Mouse (Mus musculus): ENCODE measurements around the gene Ablim2. TPM values are rescaled to one million over a fixed set of nuclear protein-coding genes. Genes with fewer than 3 reads are reported as not detected.

Gene Ablim2
- polyA plus RNA-seq, 2 experiments = 0.16 TPM; not detected in 1

DNA sequence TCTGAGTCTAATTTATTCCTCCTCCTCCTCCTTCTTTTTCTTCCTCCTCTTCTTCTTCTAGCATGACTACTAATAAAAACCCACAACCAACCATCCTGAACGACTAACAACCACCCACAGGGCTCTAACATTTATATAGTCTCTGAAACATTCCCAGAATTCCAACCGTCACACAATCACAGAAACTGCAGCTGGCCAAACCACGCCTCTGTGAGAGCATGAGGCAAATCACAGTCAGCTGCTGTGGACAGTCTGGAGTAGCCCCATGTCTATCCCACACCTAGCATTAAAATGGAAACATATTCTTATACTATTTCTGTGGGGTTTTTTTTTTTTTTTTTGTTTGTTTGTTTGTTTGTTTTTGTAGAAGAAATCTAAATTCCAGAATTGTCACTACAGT lies 8.3 kb upstream of the Ablim2 start:
- no peak overlapping the region for H3K4me2 ChIP-seq (ENCODE audit: low read depth)

DNA sequence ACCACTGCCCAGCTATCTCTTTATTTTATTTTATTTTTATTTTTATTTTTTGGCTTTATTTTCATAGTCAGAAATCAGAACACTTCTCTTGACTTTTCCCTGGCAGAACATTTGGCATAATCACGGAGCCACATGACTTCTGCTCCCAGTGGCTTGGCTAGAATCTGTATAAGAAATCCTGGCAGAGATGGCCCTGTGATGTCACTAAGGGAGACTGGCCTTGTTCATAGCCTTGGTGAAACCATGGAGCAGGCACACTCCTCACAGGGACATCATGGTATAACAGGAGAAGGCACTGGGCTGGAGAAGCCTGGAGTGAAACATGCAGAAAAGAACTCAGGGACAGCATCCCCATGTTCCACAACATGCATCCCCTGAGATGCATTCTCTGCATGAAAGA lies 7.7 kb upstream of the Ablim2 start:
- Histone ChIP-seq H3K4me1 (replicated peaks; ENCODE audit: control insufficient read depth in 2 of 2, insufficient read depth in 2 of 2, low read length in 1 of 2) (no peaks in the 10 kb centered on the region), H3K4me3 (ENCODE audit: insufficient read depth in 1 of 2, low read depth in 2 of 2, low read length in 2 of 2) (no peak overlapping the region), H3K27me3 (ENCODE audit: control insufficient read depth, insufficient read depth, low read length) (no peaks in the 10 kb centered on the region), H3K9me3 (ENCODE audit: control insufficient read depth, low read length) (no peaks in the 10 kb centered on the region), H3K36me3 (replicated peaks; ENCODE audit: control insufficient read depth, insufficient read depth, low read depth) (no peaks in the 10 kb centered on the region), H3K27ac (no peak overlapping the region), H3K4me2 (ENCODE audit: low read depth) (no peak overlapping the region), H3K9ac (replicated peaks) (no peak overlapping the region)
- TF ChIP-seq CTCF (IDR thresholded peaks at IDR 0.05; ENCODE audit: low read depth) = no peak
- no peak for TF ChIP-seq EP300 (IDR thresholded peaks at IDR 0.05; ENCODE audit: low read depth)
- ATAC-seq (ENCODE audit: insufficient read depth) = no peak
- 62% methylated on average over 1 of the region's 1 CpGs for WGBS (ENCODE audit: insufficient replicate concordance)
- DNase-seq (ENCODE audit: low read depth in 3 of 3, low spot score in 3 of 3) = no peak

More for the DNA sequence above, 8.3 kb upstream of the Ablim2 start:
- no peaks in the 10 kb centered on the region for H3K9me3 ChIP-seq (ENCODE audit: control insufficient read depth, low read length)
- H3K4me1 ChIP-seq (replicated peaks; ENCODE audit: control insufficient read depth in 2 of 2, insufficient read depth in 2 of 2, low read length in 1 of 2) = no peaks in the 10 kb centered on the region
- DNase-seq (ENCODE audit: low read depth in 3 of 3, low spot score in 3 of 3) (no peak), ATAC-seq (ENCODE audit: insufficient read depth) (no peak)
- no peak for TF ChIP-seq CTCF (IDR thresholded peaks at IDR 0.05; ENCODE audit: low read depth)
- TF ChIP-seq EP300 (IDR thresholded peaks at IDR 0.05; ENCODE audit: low read depth) = no peak
- 45% methylated on average over 3 of the region's 3 CpGs for WGBS (ENCODE audit: insufficient replicate concordance)
- no peak overlapping the region for H3K27ac ChIP-seq
- no peak overlapping the region for H3K9ac ChIP-seq (replicated peaks)
- no peaks in the 10 kb centered on the region for H3K36me3 ChIP-seq (replicated peaks; ENCODE audit: control insufficient read depth, insufficient read depth, low read depth)
- H3K4me3 ChIP-seq (ENCODE audit: insufficient read depth in 1 of 2, low read depth in 2 of 2, low read length in 2 of 2) = no peak overlapping the region
- H3K27me3 ChIP-seq (ENCODE audit: control insufficient read depth, insufficient read depth, low read length) = no peaks in the 10 kb centered on the region

DNA sequence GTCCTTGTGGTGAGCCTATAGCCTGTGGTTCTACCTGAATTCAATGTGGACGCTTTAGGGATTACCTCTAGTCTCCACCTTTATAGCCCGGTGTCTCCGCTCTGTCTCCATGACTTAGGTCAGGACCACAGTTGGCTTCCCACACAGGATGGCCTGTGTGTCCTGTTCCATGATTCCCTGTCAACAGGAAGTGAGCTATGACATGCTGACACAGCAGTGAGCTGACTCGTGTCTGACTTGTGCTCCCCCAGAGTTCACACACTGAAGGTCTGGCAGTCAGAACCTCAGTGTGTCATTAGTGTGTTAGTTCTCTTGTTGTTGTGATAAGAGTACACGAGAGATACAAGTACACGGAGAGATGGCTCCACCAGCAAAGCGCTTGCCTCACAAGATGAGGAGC lies 6.7 kb upstream of the Ablim2 start:
- Histone ChIP-seq H3K9me3 (ENCODE audit: control insufficient read depth, low read length) (no peaks in the 10 kb centered on the region), H3K4me1 (replicated peaks; ENCODE audit: control insufficient read depth in 2 of 2, insufficient read depth in 2 of 2, low read length in 1 of 2) (no peaks in the 10 kb centered on the region), H3K4me2 (ENCODE audit: low read depth) (no peak overlapping the region), H3K4me3 (ENCODE audit: insufficient read depth in 1 of 2, low read depth in 2 of 2, low read length in 2 of 2) (no peak overlapping the region), H3K36me3 (replicated peaks; ENCODE audit: control insufficient read depth, insufficient read depth, low read depth) (no peaks in the 10 kb centered on the region), H3K27ac (no peak overlapping the region), H3K9ac (replicated peaks) (no peak overlapping the region), H3K27me3 (ENCODE audit: control insufficient read depth, insufficient read depth, low read length) (no peaks in the 10 kb centered on the region)
- no peak for TF ChIP-seq CTCF (IDR thresholded peaks at IDR 0.05; ENCODE audit: low read depth)
- TF ChIP-seq EP300 (IDR thresholded peaks at IDR 0.05; ENCODE audit: low read depth) = no peak
- no peak for DNase-seq (ENCODE audit: low read depth in 3 of 3, low spot score in 3 of 3)
- no peak for ATAC-seq (ENCODE audit: insufficient read depth)
- WGBS (ENCODE audit: insufficient replicate concordance) = 56% methylated on average over 7 of the region's 7 CpGs

DNA sequence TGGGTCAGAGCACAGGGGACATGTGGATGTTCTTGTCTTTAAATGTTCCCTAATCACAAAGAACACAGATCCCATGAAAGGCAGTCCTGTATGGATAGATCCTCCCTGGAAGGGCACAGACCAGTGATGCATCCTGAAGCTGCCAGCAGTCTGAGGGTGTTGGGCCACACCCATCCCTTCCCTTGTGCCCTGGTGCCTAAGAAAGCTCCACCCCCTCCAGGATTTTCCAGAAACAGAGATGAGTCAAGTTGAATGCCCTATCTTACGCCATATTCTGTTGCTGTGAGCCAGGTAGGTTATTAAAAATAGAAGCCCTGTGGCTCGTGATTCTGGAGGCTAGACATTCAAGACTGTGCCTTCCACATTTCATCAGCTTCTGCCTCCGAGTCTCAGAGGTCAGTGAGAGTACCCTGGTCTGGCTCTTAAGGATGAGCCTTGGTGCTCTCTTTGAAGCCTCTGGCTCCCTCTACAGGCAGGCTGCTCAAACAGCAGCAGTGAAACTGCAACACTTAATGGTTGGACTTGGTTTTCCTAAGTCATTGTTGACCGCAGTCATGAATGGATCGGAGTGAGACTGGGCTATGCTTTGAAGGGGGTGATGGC lies 2.4 kb upstream of the Ablim2 start:
- no peak for TF ChIP-seq EP300 (IDR thresholded peaks at IDR 0.05; ENCODE audit: low read depth)
- peak; percentile 80 for TF ChIP-seq CTCF (IDR thresholded peaks at IDR 0.05; ENCODE audit: low read depth)
- Histone ChIP-seq H3K4me3 (ENCODE audit: insufficient read depth in 1 of 2, low read depth in 2 of 2, low read length in 2 of 2) (no peak overlapping the region), H3K9ac (replicated peaks) (no peak overlapping the region), H3K27me3 (ENCODE audit: control insufficient read depth, insufficient read depth, low read length) (peaks cover 17% of the 10 kb centered on the region), H3K36me3 (replicated peaks; ENCODE audit: control insufficient read depth, insufficient read depth, low read depth) (no peaks in the 10 kb centered on the region), H3K4me1 (replicated peaks; ENCODE audit: control insufficient read depth in 2 of 2, insufficient read depth in 2 of 2, low read length in 1 of 2) (no peaks in the 10 kb centered on the region), H3K9me3 (ENCODE audit: control insufficient read depth, low read length) (no peaks in the 10 kb centered on the region), H3K4me2 (ENCODE audit: low read depth) (no peak overlapping the region), H3K27ac (no peak overlapping the region)
- DNase-seq (ENCODE audit: low read depth in 3 of 3, low spot score in 3 of 3) (peak in 1 of 3 experiments; percentile 35), ATAC-seq (ENCODE audit: insufficient read depth) (no peak)
- 15% methylated on average over 5 of the region's 5 CpGs for WGBS (ENCODE audit: insufficient replicate concordance)

DNA sequence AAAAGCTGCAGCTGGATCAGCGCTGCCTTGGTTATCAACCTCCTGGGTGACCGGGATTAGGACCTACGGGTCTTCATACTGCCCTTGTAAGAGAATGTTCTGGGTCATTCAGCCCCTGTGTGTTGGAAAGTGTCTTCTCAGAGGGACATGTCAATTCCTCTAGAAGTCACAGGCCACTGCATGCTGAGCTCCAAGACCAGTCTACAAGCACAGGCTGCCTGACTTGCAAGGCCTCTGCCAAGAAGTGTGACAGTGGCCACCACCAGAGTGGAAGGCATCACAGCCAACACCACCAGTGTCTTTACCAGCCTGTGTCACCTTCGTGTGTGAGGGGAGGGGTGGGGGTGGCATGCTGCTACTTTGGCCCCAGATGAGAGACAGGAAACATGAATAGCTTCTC lies 1.7 kb upstream of the Ablim2 start:
- WGBS (ENCODE audit: insufficient replicate concordance) = 70% methylated on average over 4 of the region's 4 CpGs
- H3K27ac ChIP-seq = no peak overlapping the region
- no peak overlapping the region for H3K4me2 ChIP-seq (ENCODE audit: low read depth)
- TF ChIP-seq CTCF (IDR thresholded peaks at IDR 0.05; ENCODE audit: low read depth) (no peak), EP300 (IDR thresholded peaks at IDR 0.05; ENCODE audit: low read depth) (no peak)
- H3K9me3 ChIP-seq (ENCODE audit: control insufficient read depth, low read length) = no peaks in the 10 kb centered on the region
- H3K9ac ChIP-seq (replicated peaks) = no peak overlapping the region
- H3K27me3 ChIP-seq (ENCODE audit: control insufficient read depth, insufficient read depth, low read length) = peaks cover 17% of the 10 kb centered on the region
- H3K36me3 ChIP-seq (replicated peaks; ENCODE audit: control insufficient read depth, insufficient read depth, low read depth) = no peaks in the 10 kb centered on the region
- DNase-seq (ENCODE audit: low read depth in 3 of 3, low spot score in 3 of 3) (no peak), ATAC-seq (ENCODE audit: insufficient read depth) (no peak)
- H3K4me3 ChIP-seq (ENCODE audit: insufficient read depth in 1 of 2, low read depth in 2 of 2, low read length in 2 of 2) = no peak overlapping the region
- H3K4me1 ChIP-seq (replicated peaks; ENCODE audit: control insufficient read depth in 2 of 2, insufficient read depth in 2 of 2, low read length in 1 of 2) = no peaks in the 10 kb centered on the region

Measured in liver, embryonic 14.5 days (tissue).